Mouse (Mus musculus): Measurements from ENCODE around the gene Hist1h2bk.

Gene Hist1h2bk

GRCm38 (mm10) chr13:22035267-22036148, at the start of gene Hist1h2bk, which contains the start of gene Hist1h2ah:
Gene Hist1h2bk (plus strand): TSS chr13:22035870.
Gene Hist1h2ah (minus strand): TSS chr13:22035568.
- DNase-seq (ENCODE audit: low spot score) = peak; percentile 81

- DNase-seq (ENCODE audit: low spot score) = no peak
These were observed 43.1 kb upstream of the Hist1h2bk start for GRCm38 (mm10) chr13:21992550-21992949.

DNA sequence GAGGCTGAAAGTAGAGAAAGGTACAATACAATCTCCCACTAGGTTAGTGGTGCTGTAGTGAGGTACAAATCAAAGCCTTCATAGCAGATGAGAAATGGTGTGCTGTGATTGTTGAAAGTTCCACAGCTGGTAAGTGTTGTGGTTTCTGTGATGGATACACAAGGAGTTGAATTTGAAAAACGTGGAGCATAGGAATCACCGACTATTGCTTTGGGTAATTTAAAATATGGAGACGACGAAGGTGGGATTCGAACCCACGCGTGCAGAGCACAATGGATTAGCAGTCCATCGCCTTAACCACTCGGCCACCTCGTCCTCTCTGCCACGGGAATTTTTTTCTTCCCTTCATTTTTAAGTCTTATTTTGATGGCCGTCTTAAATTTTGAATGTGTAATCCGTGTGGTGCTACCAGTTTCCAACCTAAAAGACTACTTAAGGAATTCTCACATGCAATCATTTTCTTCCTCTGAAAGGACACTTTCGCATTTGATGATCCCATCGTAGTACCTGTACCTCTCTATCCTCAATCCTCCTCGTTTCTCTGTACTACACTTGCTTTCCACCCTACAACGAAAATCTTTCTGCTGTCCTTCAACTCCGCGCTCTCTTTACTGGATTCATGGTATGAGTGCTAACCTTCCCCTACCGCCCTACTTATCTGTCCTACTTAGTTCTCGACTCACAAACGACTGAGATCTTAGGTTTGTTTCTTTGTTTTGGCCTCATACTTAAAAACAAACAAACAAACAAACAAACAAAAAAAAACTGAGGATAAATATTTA, 41.5 kb upstream of the Hist1h2bk start:
- no peak for DNase-seq (ENCODE audit: low spot score)

DNA sequence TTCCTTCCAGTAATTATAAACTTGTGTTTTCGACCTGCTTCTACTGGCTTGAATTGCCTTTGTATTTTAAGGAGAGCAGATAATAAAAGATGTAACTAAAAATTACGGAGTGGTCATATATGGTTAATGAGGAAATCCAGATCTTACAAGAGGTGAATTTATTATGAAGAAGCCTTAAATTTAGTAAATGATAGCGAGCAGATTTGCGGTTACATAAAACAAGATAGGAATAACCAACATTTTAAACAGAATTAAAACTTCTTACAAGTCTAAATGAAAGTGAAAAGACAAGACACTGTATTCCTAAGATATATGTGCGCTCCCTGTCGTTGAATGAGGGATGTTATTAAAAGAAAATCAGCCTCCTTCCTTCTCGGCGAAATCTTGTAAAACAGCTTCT, 40.8 kb upstream of the Hist1h2bk start:
- DNase-seq (ENCODE audit: low spot score) = no peak

GRCm38 (mm10) chr13:21995331-21995914, 40.2 kb upstream of the Hist1h2bk start:
- DNase-seq (ENCODE audit: low spot score) = peak; percentile 24

GRCm38 (mm10) chr13:21996101-21996839, 39.4 kb upstream of the Hist1h2bk start:
- no peak for DNase-seq (ENCODE audit: low spot score)

DNA sequence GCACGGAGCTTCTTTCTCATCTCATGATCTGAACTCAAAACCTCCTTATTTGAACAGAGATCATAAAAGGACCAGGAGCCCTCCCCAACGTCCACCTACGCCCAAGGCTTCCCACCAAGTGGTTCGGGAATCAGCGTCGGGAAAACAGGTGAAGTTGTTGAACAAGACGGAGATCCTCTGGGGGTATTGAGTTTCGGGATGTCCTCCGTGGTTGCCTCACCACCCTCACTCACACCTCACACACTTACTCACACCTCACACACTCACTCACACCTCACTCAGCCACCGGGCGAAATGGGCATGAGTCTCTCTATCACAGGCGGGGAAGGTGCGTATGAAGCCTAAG, 38.9 kb upstream of the Hist1h2bk start:
- DNase-seq (ENCODE audit: low spot score) = no peak

DNA sequence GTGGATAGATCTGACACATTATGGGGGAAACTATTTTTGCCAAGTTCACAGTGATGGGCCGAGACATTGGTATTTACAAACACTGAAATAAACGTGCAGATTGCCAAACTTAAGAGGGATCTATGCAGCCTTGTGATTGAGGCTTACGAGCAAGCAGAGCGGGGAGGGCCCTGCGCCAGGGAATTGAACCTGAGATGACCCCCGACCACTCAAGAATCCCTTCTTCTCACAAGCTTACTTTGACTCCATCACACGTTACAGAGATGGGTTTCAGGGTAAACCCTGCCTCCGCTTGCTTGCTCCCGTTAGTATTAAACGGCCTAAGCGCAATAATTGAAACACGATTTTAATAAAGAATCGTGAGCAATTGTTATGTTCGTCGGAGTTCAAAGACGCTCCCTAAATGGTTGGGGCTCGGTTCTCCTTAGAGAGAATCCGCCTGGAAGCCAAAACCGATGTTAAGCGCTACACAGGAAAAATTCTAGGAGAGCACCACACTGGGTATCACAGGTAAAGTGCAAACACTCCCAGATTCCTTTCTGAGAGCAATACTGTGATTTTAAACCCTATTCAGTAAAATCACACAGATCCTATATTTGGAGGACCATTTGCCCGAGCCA, 38.4 kb upstream of the Hist1h2bk start:
- no peak for DNase-seq (ENCODE audit: low spot score)

- no peak for DNase-seq (ENCODE audit: low spot score)
These were observed 37.8 kb upstream of the Hist1h2bk start for GRCm38 (mm10) chr13:21997821-21998220.

DNA sequence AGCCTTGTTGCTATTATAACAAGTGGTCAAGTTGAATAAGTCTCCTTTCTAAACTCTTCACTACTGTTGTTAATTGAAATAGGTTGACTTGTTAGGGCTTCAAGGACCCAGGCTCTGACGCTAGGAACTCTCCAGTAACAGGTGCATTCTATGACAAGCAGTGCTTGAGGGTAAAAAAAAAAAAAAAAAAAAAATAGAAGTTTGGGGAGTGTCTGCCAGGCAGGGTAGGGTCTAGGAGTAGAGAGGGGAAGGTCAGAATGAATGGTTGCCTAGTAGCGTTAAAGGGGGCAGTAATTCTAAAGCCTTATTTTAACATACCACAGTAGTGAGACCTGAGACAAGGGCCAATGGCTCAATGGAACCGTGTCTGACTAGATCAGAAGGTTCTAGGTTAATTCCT, 37.3 kb upstream of the Hist1h2bk start:
- DNase-seq (ENCODE audit: low spot score) = no peak

DNA sequence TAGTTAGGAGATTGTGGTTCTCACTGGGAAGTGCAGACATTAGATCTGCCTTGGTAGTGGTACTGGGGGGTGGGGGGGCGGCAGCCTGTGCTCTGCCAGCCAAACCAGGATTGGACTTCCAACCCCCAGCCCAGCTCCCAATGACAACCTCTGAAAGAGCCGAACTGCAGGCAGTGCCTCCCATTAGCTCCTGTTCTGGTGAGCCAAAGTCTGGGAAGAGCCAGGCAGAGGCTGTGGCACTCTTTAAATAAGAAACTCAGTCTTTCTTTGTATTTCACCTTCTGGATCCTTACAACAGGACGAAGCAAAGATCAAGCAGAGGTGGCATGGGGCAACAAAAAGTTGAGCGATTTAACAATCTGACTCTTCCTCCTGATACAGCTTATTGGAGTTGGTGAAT, 36.5 kb upstream of the Hist1h2bk start:
- no peak for DNase-seq (ENCODE audit: low spot score)

DNA sequence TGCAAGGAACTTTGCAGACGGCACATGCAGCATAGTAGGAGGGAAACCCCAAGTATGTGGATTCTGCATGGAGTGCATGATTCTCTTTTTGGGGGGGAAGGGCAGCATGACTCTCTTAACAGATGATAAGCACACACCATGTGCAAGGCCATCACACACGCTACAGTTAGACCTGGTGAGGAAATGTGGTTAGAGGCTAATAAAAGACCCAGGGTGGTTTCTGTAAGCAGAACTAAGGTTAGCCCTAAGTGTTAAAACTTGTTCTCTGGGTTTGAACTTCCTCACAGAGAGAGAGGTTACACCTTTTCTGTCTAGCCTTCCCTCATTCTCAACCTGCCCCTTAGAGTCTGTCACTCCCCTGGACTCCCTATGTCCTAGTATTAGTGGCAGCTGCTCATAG, 34.3 kb upstream of the Hist1h2bk start:
- DNase-seq (ENCODE audit: low spot score) = no peak

- DNase-seq (ENCODE audit: low spot score) = no peak
These were observed 33.8 kb upstream of the Hist1h2bk start for GRCm38 (mm10) chr13:22001823-22002222.

- DNase-seq (ENCODE audit: low spot score) = peak; percentile 39
These were observed 29.9 kb upstream of the Hist1h2bk start for GRCm38 (mm10) chr13:22005605-22006333.

GRCm38 (mm10) chr13:22006334-22007120, 29.1 kb upstream of the Hist1h2bk start:
- DNase-seq (ENCODE audit: low spot score) = peak; percentile 61

- no peak for DNase-seq (ENCODE audit: low spot score)
These were observed 28.6 kb upstream of the Hist1h2bk start for GRCm38 (mm10) chr13:22007121-22007510.

- no peak for DNase-seq (ENCODE audit: low spot score)
These were observed 27.8 kb upstream of the Hist1h2bk start for GRCm38 (mm10) chr13:22007872-22008271.

DNA sequence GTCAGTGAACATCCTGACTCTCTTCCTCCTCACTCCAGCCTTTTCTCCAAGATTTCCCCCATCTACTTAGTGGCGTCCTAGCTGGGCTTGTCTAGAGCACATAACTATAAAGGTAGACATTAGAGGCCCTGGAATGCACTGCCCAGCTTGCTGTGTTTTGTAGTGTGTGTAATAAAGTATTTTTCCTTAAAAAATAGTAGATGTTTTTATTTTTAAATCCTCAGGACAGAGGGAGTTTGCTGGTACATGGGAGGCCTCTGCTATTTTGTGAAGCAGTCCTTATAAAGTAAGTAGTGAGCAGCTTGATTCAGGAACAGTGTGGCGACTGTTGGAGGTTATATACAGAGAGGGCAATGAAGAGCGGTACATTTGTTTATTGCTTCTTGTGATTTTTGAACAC, 27.0 kb upstream of the Hist1h2bk start:
- DNase-seq (ENCODE audit: low spot score) = no peak

- DNase-seq (ENCODE audit: low spot score) = no peak
These were observed 26.0 kb upstream of the Hist1h2bk start, which contains the start of gene Prss16 for GRCm38 (mm10) chr13:22009642-22010041. Gene Prss16 (minus strand): TSS chr13:22009742.

GRCm38 (mm10) chr13:22013716-22014115, 22.0 kb upstream of the Hist1h2bk start:
- no peak for DNase-seq (ENCODE audit: low spot score)
